Mouse (Mus musculus) midbrain, postnatal 0 days (tissue): ENCODE data around the gene Frmd4b. TPM values are rescaled to one million over a fixed set of nuclear protein-coding genes. Genes with fewer than 3 reads are reported as not detected.

Source experiments
- ATAC-seq: fragments of 200-750 bp; cut with Nextera tagmentation; 2 replicates; pipeline ENCODE4 v1.8.0; 2017; ENCODE audit warnings: moderate number of reproducible peaks, mild to moderate bottlenecking, moderate TSS enrichment, moderate library complexity; ENCODE audit not compliant: low FRiP score
- DNase-seq: peaks from one replicate; pipeline ENCODE4 v3.0.0-alpha.2; 2015; ENCODE audit warnings: low spot score
- H3K27ac ChIP-seq: fragments of 300-500 bp; sonication (generic); 2 replicates; pipeline ENCODE4 v1.5.1; 2014; ENCODE audit warnings: low read depth, mild to moderate bottlenecking, low read length, mixed read lengths
- H3K27me3 ChIP-seq: fragments of 300-500 bp; sonication (generic); 2 replicates; pipeline ENCODE4 v1.6.1; 2014; ENCODE audit warnings: low read length, control low read depth, mixed read lengths; ENCODE audit not compliant: insufficient read depth
- H3K36me3 ChIP-seq: fragments of 300-500 bp; sonication (generic); 2 replicates; pipeline ENCODE4 v1.6.1; 2014; ENCODE audit warnings: low read length, control low read depth, mixed read lengths; ENCODE audit not compliant: insufficient read depth
- H3K4me1 ChIP-seq: fragments of 300-500 bp; sonication (generic); 2 replicates; pipeline ENCODE4 v1.6.1; 2014; ENCODE audit warnings: mild to moderate bottlenecking, control low read depth, antibody characterized with exemption, low read length, mixed read lengths; ENCODE audit not compliant: insufficient read depth
- H3K4me2 ChIP-seq: fragments of 300-500 bp; sonication (generic); 2 replicates; pipeline ENCODE4 v1.6.1; 2014; ENCODE audit warnings: low read depth, mild to moderate bottlenecking, low read length, mixed read lengths; ENCODE audit not compliant: poor library complexity, severe bottlenecking
- H3K4me3 ChIP-seq: fragments of 300-500 bp; sonication (generic); 2 replicates; pipeline ENCODE4 v1.5.1; 2014; ENCODE audit warnings: low read depth, mild to moderate bottlenecking, low read length, moderate library complexity
- H3K9ac ChIP-seq: fragments of 300-500 bp; sonication (generic); replicated peaks from 2 replicates; pipeline ENCODE4 v1.6.1; 2014; ENCODE audit warnings: mild to moderate bottlenecking, low read length, moderate library complexity, mixed read lengths; ENCODE audit not compliant: poor library complexity, severe bottlenecking
- H3K9me3 ChIP-seq: fragments of 300-500 bp; sonication (generic); 2 replicates; pipeline ENCODE4 v1.6.1; 2016; ENCODE audit warnings: low read length, control low read depth
- CTCF ChIP-seq: IDR thresholded peaks from 2 replicates; pipeline ENCODE4 v1.5.1; 2016; ENCODE audit warnings: antibody characterized with exemption, mild to moderate bottlenecking
- WGBS: fragments of 180-500 bp; shearing (Covaris S2); extraction: QIAGEN DNeasy Blood & Tissue Kit; methylation state at CpG from one replicate; pipeline ENCODE4 v1.1.7; 2014; 5-methylcytosine and 5-hydroxymethylcytosine counted together
- polyA plus RNA-seq: library from polyadenylated mRNA; unstranded; fragments of >200 nt; fragmentation: Nextera tagmentation; extraction: Ambion mirVana; gene quantifications from 2 replicates; pipeline ENCODE4 v1.2.1, GENCODE M21; 2015
- total RNA-seq: library from RNA; depleted of rRNA; stranded (reverse); fragments of >200 nt; gene quantifications from 2 replicates; pipeline ENCODE4 v1.2.3, GENCODE M21; 2014

The Frmd4b gene
- total and polyA plus RNA-seq, 2 experiments from 2014 or later: 7.9 to 20.7 TPM

GRCm38 (mm10) chr6:97478981-97479860, 138.1 kb downstream of the Frmd4b start:
- H3K36me3 ChIP-seq: no peaks in the 10 kb centered on the region
- no peak overlapping the region for H3K4me2 ChIP-seq
- no peak overlapping the region for H3K4me3 ChIP-seq

GRCm38 (mm10) chr6:97473672-97474071, 143.7 kb downstream of the Frmd4b start:
- Histone ChIP-seq H3K9me3 (no peaks in the 10 kb centered on the region), H3K27me3 (no peaks in the 10 kb centered on the region), H3K4me1 (no peaks in the 10 kb centered on the region), H3K4me2 (no peak overlapping the region), H3K4me3 (no peak overlapping the region), H3K9ac (no peak overlapping the region), H3K27ac (no peak overlapping the region), H3K36me3 (no peaks in the 10 kb centered on the region)
- no peak for ATAC-seq
- WGBS: 95% methylated on average over 4 of the region's 4 CpGs
- DNase-seq: no peak
- TF ChIP-seq CTCF: no peak

More at GRCm38 (mm10) chr6:97478981-97479860, 138.1 kb downstream of the Frmd4b start:
- no peak for ATAC-seq
- no peak for DNase-seq
- Histone ChIP-seq H3K27ac (no peak overlapping the region), H3K9me3 (no peaks in the 10 kb centered on the region), H3K27me3 (no peaks in the 10 kb centered on the region), H3K4me1 (no peaks in the 10 kb centered on the region), H3K9ac (no peak overlapping the region)
- TF ChIP-seq CTCF: no peak
- WGBS: 51% methylated on average over 19 of the region's 19 CpGs

- H3K4me2 ChIP-seq: no peak overlapping the region
- H3K36me3 ChIP-seq: no peaks in the 10 kb centered on the region
- no peaks in the 10 kb centered on the region for H3K27me3 ChIP-seq
- H3K9ac ChIP-seq: no peak overlapping the region
- WGBS: 84% methylated on average over 4 of the region's 4 CpGs
- H3K9me3 ChIP-seq: no peaks in the 10 kb centered on the region
- no peak overlapping the region for H3K27ac ChIP-seq
- DNase-seq: no peak
- no peak overlapping the region for H3K4me3 ChIP-seq
- H3K4me1 ChIP-seq: no peaks in the 10 kb centered on the region
- no peak for TF ChIP-seq CTCF
- ATAC-seq: no peak
Observed at GRCm38 (mm10) chr6:97472873-97473550, 144.3 kb downstream of the Frmd4b start.

GRCm38 (mm10) chr6:97463898-97464524, 153.3 kb downstream of the Frmd4b start:
- DNase-seq (no peak), ATAC-seq (no peak)
- 69% methylated on average over 17 of the region's 17 CpGs for WGBS
- Histone ChIP-seq H3K27me3 (no peaks in the 10 kb centered on the region), H3K27ac (no peak overlapping the region), H3K4me3 (no peak overlapping the region), H3K9me3 (no peaks in the 10 kb centered on the region), H3K9ac (no peak overlapping the region), H3K4me2 (no peak overlapping the region), H3K4me1 (no peaks in the 10 kb centered on the region), H3K36me3 (no peaks in the 10 kb centered on the region)
- no peak for TF ChIP-seq CTCF

- Histone ChIP-seq H3K27ac (no peak overlapping the region), H3K4me2 (no peak overlapping the region), H3K27me3 (no peaks in the 10 kb centered on the region), H3K4me3 (no peak overlapping the region), H3K4me1 (peaks cover 3% of the 10 kb centered on the region; the same call in 1 of the 2 replicates), H3K9ac (no peak overlapping the region), H3K36me3 (no peaks in the 10 kb centered on the region), H3K9me3 (no peaks in the 10 kb centered on the region)
- TF ChIP-seq CTCF: no peak
- no peak for DNase-seq
- ATAC-seq: no peak
Observed at GRCm38 (mm10) chr6:97462421-97462820, 154.9 kb downstream of the Frmd4b start.
